Mouse (Mus musculus) layer of hippocampus, postnatal 36 days (tissue): ENCODE results near the gene Abca7. TPM values are rescaled to one million over a fixed set of nuclear protein-coding genes. Genes with fewer than 3 reads are reported as not detected.
A peak's percentile ranks its signal among the peaks of the same experiment; 100 is the strongest.

Experiments used
- DNase-seq, 2 experiments: peaks; one replicate each; pipeline ENCODE4 v3.0.0; 2022
- total RNA-seq, 2 experiments: library from RNA; stranded (reverse); gene quantifications; 2 replicates each; pipeline ENCODE4 v1.2.3; 2021

Gene Abca7
- total RNA-seq, 2 experiments from 2014 or later = 10.9 to 11.0 TPM

- no peak for DNase-seq
Measured at GRCm38 (mm10) chr10:79974668-79975067, 21.6 kb upstream of the Abca7 start.

GRCm38 (mm10) chr10:79976071-79976721 is 20.1 kb upstream of the Abca7 start:
- DNase-seq = no peak

GRCm38 (mm10) chr10:79976722-79977107 is 19.6 kb upstream of the Abca7 start:
- DNase-seq = no peak

GRCm38 (mm10) chr10:79977324-79977723 is 19.0 kb upstream of the Abca7 start:
- DNase-seq = no peak

DNA sequence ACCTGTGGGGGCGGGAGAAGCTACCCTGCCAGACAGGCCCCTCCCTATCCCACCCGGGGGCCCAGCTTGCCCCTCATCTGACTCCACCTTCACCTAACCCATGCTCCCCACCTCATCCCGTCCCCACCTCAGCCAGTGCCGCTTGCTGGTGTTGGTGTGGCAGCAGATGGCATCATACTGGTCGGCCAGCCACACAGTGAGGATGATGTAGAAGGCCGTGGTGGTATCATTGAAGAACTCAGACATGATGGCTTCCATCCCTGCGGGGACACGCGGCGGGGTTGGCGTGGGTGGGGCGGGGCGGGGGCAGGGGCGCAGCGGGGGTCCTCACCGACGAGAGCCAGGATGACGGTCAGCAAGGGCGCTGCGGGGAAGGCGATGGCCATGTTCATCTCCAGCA is 18.2 kb upstream of the Abca7 start:
- no peak for DNase-seq

DNA sequence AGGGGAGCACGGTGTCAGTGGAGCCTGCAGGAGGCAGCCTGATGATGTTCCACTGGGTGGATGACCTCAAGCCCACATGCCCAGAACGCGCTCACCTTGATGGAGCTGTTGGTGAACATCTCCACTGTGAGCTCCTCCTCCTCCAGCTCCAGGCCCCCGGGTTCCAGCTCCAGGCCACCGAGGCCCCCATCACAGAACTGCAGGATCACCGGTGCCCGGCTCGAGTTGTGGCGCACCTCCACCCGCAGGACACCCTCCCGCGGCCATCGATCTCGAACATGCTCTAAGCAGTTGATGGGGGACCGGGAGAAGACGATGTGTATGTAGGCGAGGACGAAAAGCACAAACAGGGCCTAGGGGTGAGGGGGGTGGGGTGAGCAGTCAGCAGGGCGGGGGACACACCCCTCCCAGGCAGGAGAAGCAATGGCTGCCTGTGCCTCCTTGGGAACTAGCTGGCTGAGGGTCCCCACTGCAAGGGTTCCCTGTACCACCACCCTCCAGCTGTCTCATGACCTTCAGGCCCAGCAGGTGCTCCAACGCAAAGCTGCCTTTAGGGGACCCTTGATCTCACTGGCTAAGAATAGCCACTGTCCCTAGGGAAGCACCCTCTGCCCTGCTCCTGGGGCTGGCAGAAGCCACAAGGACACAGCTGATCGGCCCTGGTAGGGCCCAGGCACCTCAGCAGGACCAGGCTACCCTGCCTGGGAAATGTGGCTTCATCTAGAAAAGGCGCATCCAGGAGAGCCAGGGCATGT is 16.7 kb upstream of the Abca7 start:
- no peak for DNase-seq

DNA sequence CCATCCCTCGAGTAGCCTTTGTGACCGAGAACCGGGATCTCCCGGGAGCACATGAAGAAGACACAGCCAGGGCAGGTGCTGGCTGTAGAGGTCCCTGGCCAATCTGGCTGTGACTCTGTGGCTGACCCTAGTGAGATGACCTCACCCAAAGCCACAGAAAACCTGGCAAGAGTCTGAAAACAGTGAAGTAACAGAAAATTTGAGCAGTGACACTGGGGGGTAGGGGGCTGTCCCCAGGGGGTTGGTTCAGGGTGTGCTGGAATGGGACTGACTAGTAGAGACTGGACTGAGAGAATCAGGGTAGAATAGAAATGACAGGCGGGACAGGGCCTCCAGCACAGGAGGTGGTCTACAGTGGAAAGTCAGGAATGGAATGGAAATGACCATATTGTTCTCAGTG is 13.1 kb upstream of the Abca7 start:
- DNase-seq = no peak

DNA sequence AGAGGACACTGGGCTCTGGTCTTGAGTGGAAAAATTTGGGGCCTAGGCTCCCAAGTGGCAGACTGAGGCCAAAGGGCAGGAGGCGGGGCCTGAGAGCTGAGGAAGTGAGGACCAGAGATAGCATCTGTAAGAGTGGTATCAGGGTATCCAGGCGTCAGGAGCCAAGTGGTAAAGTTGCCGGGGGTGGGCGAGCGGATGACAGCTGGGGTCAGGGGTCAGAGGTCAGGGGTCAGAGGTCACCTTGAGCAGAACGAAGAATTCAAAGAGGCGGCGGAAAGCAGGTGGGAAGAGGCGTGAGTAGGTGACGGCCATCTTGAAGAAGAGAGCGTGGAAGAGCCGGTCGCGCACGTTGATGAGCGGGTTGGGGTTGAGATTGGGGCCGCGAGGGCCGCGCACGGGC is 12.6 kb upstream of the Abca7 start:
- peak; percentile 58 to 65 for DNase-seq

- DNase-seq = peak; percentile 83
Measured at GRCm38 (mm10) chr10:79984195-79984816, 12.0 kb upstream of the Abca7 start, which contains the start of gene Tmem259. Gene Tmem259 (minus strand): TSS chr10:79984330.

- peak; percentile 94 to 96 for DNase-seq
Measured at GRCm38 (mm10) chr10:79984871-79985270, 11.4 kb upstream of the Abca7 start.

GRCm38 (mm10) chr10:79985334-79986231 is 10.7 kb upstream of the Abca7 start:
- DNase-seq = peak; percentile 57 to 66

- DNase-seq = no peak
Measured at GRCm38 (mm10) chr10:79986232-79986878, 9.9 kb upstream of the Abca7 start.

DNA sequence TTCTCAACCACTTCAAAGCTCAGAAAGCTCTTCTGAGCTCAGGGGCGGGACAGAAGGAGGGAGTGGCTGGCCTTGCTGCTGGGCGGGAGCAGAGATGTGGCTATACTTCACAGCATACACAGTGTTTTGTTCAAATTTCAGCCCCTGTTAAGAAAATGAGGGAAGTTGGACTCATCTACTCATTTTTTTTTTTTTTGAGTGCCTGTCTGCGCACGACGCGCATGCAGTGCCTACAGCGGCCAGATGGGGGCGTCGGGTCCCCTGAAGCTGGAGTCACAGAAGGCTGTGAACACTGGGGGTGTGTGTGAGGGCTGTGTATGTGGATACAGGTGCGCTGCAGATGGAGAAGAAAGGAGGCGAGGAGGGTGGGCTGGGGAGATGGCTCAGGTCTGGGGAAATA is 9.3 kb upstream of the Abca7 start:
- peak; percentile 74 to 79 for DNase-seq

DNA sequence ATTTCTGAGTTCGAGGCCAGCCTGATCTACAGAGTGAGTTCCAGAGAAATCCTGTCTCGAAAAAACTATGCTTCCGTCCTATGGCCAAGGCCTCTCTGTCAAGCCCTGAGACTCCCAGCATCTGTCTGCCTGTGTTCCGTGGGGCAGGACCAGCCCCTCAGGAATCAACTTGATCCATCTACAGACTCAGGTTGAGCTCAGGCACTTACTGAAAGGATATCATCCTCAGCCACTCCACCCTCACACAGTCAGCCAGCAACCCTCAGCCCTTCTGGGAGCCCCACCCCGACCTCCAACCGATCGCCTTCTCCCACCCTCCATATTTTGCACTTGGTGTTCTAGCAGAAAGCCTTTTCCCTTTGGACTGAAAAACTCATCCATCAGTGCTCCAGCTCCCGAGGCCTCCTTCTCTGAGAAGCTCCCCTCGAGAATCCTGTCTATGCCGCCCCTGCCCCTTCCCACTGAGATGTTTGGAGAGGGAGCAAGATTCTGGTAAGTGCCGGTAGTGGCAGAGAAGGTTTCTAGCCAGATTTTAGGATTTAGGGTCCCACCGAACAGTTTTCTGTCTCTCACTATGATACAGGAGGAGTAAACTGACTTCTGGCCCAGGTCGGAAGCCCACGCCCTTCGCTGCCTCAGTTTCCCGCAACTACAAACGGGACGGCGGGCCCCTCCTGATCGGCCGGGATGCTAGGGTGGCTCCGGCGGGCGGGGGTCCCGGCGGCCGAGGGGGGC is 8.4 kb upstream of the Abca7 start:
- no peak for DNase-seq

DNA sequence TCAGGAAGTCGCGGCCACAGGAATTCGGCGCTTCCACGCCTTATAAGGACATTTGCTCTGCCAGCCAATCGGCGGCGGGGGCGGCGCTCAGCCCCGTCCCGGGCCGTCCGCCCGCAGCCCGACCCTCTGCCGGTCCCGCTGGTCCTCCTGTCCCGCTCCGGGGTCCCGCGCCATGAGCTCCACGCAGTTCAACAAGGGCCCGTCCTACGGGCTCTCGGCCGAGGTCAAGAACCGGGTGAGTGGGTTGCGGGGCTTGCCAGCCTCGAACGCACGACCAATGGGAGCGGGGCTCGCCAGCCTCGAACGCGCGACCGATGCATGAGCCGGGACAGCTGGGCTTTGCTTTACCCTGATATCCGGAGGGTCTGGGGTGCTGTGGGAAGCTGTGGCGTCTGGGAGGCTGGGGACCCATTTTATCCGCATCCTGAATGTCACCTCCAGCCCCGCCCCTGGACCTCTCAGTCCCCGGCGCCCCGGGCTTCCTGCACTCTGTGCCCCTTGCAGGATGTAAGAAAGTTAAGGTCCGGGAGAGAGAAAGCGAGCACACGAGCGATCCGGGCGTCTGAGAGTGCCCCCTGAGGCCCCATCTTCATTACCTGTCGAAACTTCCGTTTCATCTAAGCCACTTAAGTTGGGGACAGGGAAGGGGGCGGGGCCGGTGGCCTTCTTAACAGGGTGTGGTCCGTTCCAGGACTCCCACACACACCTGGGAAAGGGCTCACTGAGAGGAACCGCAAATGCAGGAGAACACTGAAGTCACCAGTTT is 7.6 kb upstream of the Abca7 start, which contains the start of gene Cnn2:
Cnn2 (plus strand) TSS at position 79 of the 766 bp plus-strand sequence.
- no peak for DNase-seq

DNA sequence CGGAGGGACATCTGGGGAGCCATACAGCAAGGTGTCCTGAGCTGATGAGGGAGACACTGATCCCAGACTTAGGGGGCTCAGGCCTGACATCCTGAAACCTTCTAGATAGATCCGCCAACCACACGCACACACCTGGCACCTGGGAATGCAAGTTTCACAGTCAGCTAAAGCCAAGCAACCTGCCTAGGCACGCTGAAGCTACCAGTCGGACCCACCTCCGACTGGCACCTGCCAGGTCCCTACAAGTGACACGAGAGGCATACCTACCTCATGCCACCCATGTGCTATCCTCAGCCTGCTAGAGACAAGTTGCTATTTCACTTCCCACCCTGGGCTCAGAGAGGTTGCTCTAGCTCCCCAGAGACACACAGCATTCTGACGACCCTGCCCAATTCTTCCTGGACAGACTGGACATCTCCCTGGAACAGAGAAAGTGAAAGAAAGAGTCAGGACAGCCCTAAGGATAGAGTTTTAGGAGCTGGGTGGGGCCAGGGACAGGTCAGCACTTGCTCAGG is 7.0 kb upstream of the Abca7 start:
- DNase-seq = no peak

- DNase-seq = no peak
Measured at GRCm38 (mm10) chr10:79989870-79990269, 6.4 kb upstream of the Abca7 start.

- no peak for DNase-seq
Measured at GRCm38 (mm10) chr10:79991099-79991498, 5.2 kb upstream of the Abca7 start.

DNA sequence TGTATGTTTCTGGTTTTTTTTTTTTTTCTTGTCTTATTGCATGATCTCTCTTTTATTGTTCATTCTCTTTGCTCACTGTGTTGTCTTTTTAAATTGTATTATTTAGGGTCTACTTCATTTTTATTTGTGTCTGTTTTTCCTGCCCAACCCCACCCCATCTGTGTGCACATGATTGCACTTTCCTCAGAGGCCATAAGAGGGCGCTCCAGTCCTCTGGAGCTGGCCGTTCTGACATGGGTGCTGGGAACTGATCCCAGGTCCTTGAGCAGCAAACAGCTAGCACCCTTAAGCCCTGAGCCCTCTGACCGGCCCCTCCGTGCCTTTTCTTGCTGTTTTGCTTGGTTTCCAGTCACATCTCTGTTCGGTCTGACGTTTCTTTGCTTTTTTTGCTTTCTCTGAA is 4.7 kb upstream of the Abca7 start:
- no peak for DNase-seq
